Mouse (Mus musculus) granulocyte monocyte progenitor cell, adult 5-6 weeks (primary cell): ENCODE measurements around the gene Scamp2. TPM values are rescaled to one million over a fixed set of nuclear protein-coding genes. Genes with fewer than 3 reads are reported as not detected.
A peak's percentile ranks its signal among the peaks of the same experiment; 100 is the strongest.

Source experiments
- ATAC-seq: replicated peaks from 2 replicates; pipeline ENCODE4 v1.8.0; 2016; ENCODE audit warnings: mild to moderate bottlenecking, moderate TSS enrichment, inconsistent platforms; ENCODE audit not compliant: poor library complexity, severe bottlenecking
- total RNA-seq, 2 experiments: library from RNA; stranded (forward) in 1 of 2; stranded (reverse) in 1 of 2; fragments of 200-712, 200-1000 nt in 1 of 2; fragments of >200 nt in 1 of 2; fragmentation: Nextera tagmentation in 1 of 2; gene quantifications; 2 replicates each; pipeline ENCODE4 v1.2.3; 2014 to 2017

Scamp2 gene
- total RNA-seq, 2 experiments from 2014 or later = 38.2 to 68.5 TPM

GRCm38 (mm10) chr9:57590726-57591125, 30.0 kb downstream of the Scamp2 start:
- ATAC-seq = no peak

- ATAC-seq = no peak
Measured at GRCm38 (mm10) chr9:57593454-57594173, 32.9 kb downstream of the Scamp2 start.

DNA sequence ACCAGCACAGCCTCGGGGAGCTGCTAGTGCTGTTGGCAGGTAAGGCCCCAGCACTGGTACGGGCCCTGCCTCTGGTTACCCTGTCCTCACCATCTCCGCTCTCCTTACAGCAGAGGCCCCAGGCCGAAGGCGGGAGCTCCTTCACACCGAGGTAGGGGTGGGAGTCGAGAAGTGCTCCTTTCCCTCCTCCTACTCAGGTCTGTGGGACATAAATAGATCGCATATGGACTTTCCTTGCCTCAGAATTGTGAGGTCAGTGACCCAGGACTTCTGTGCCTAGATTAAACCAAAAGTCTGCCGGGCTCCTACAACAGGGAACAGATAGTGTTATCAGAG, 33.4 kb downstream of the Scamp2 start:
- no peak for ATAC-seq

GRCm38 (mm10) chr9:57597265-57597664, 36.5 kb downstream of the Scamp2 start:
- no peak for ATAC-seq

DNA sequence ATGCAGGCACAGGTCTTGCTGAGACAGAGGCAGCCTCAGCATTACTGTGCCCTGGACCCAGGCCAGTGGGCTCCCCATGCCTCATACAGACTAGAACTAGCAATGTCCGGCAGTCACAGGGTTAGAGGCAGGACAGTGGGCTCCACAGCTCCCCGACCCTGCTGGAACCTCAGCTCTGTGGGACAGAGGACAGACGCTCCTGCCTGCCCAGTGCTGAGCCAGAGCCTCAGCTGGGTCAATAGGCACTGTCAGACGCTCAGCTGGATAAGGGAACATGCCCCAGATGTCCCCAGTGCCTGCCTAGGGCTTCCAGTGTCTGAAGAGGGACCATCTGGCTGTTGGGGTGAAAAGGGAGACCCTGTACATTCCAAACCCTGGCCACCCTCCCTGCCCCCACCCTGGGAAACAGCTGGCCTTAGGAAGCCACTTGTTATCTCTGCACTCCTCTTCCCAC, 37.2 kb downstream of the Scamp2 start:
- no peak for ATAC-seq

DNA sequence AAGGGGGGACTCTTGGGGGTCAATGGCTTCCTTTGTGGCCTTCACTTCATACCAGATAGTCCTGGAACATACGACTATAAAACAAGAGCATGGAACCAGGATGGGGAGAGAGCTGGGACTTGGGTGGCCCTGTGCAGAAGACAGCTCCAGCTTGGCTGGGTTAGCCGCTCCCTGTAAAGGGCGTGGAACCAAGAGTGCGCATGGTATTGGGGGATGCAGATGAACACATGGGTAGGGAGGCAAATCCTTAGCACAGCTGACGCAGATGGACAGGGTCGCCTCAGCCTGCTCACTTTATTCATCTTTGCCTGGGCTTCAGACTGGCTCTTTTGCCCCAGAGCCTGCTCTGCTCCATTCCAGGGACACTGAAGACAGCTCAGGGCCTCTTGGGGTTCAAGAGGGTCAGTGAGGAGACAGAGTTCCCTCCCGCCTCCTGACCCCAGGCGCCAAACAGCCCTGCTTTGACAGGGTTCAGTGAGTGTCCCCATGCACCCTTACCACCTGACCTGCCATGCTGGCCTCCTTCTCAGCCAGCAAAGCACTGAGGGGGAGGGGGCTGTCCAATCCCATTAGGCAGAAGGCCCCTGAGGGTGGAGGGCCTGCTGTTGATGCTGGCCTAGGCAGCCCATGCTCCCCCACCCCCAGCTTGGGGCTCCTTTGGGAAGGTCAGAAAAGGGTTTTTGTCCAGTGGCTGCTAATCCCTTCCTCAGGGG, 38.3 kb downstream of the Scamp2 start:
- ATAC-seq = no peak

- no peak for ATAC-seq
Measured at GRCm38 (mm10) chr9:57600620-57601352, 40.0 kb downstream of the Scamp2 start.

- ATAC-seq = no peak
Measured at GRCm38 (mm10) chr9:57601353-57601706, 40.6 kb downstream of the Scamp2 start.

DNA sequence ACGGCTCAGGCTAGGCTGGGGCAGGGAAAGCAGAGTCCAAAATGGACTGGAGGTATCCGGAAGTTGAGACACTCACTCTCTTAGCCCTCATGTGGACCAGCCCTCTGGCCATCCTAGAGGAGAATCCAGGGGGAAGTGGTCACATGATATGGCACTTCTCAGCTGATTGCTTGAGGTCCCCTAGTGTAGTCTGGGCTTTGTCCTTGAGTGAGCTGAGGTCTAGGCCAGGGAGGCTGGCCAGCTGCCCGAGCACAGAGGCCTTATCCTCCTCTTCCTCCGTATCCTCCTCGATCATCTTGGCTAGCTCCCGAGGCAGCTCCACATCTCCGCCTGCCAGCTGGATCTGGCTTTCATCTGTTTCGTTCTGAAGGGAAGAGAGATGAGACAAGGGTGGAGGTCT, 41.4 kb downstream of the Scamp2 start:
- ATAC-seq = no peak

DNA sequence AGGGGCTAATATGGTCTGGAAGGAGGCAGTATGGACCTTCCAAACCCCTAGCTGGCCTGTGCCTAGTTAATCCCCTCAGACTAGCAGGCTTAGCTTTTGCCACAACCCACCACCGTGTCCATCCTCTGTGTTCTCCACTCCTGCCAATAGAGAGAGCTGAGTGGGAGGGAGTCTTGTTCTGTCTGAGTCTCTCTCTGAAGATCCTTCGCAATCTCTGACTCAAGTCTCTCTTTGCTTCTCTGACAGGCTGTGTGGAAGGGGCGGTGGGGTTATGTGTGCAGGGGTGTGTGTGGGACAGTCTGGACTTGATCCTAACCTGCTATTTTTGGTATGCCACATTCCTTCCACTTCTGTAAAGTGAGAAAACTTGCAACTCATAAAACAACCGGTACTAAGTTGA, 44.1 kb downstream of the Scamp2 start:
- ATAC-seq = no peak

- ATAC-seq = no peak
Measured at GRCm38 (mm10) chr9:57605503-57605902, 44.8 kb downstream of the Scamp2 start.

DNA sequence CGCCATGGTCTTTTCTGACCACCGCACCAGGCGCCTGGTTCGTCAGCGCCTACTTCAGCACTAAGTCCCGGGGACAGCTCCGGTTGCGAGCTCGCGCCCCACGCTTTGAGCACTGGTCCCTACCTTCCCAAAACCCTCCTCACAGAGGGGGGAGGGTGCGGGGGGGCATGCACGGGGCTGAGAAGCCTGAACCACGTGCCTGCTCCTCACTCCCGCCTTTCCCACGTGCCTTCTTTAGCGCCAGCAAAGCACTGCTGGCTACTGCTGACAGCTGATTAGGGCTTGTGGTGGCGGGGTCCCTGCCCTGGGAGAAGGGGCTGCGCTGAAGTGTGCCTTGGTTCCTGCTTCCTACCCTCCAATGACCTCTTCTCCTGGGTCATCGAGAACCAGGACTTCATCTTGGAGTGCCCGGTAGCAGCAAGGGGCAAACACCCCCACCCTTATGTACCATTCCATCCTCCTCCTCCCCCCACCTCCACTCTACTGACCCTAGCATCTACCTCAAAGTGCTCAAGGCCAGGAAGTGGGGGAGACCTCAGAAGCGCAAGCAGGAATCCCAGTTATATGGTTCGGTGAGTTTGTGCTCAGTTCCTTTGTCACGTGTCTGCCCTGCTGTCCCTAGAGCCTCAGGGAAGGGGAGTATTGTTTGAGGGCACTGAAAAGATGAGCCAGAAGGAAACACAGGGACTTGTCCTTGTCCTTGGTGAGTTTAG, 45.6 kb downstream of the Scamp2 start, which contains the start of gene Cplx3:
Gene Cplx3, minus strand, starts transcription at position 143 of the 713 bp plus-strand sequence.
- peak; percentile 88 for ATAC-seq

GRCm38 (mm10) chr9:57609803-57610202, 49.1 kb downstream of the Scamp2 start:
- no peak for ATAC-seq

DNA sequence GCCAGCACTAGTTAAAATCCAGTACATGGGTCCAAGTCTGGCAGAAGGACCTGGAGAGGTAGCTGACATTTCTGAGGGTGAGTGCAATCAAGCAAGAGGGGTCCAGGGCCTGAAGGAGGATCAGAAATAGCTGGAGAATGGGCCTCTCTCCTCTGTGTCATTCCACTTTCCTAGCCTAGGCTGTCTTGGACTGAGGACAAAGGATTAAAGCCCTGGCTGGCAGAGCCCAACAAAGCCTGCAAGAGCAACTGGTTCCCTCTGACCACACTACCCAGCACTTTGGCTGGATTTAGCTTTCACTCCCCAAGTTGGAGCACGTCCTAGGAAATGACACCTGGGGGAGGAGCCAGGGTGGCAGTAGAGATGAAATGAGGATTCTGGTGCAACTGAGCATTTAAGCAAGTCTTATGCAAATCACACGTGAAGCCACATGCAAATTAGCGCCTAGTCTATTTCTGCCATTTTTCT, 49.6 kb downstream of the Scamp2 start:
- ATAC-seq = no peak

DNA sequence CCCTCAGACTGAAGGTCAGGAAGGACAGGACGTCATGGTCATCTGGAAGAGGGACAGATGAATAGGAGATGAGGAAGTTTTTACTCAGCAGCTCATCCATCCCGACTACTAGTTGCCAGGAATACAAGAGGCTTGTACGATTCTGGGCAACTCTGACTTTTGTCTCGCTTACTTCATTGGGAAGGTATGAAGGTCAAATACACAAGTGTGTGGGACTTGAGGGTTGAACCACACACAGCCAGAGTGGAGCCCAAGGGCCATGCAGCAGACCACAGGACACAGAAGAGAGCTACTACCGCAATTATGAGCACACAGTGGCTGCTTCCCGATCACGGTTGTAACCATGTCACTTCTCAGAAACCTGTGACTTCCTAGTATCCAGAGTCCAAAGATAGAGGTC, 51.8 kb downstream of the Scamp2 start:
- no peak for ATAC-seq

DNA sequence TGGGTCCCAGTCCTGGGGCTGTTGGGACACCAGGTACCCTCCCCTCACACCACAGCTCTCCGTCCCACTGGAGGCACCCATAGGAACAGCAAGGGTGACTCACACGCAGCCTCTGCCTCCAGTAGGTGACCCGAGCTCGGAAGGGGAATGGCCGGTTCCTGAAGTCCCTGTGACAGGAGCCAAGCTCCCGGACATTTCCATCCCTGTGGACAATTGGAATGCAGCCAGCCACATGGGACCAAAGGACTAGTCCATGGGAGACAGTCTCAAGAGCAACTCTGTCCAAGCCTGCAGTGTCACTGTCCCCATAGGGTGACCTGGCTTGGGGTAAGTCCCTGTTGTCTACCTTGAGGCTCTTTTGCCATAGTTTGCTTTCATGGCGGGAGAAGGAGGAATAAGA, 53.2 kb downstream of the Scamp2 start:
- no peak for ATAC-seq

DNA sequence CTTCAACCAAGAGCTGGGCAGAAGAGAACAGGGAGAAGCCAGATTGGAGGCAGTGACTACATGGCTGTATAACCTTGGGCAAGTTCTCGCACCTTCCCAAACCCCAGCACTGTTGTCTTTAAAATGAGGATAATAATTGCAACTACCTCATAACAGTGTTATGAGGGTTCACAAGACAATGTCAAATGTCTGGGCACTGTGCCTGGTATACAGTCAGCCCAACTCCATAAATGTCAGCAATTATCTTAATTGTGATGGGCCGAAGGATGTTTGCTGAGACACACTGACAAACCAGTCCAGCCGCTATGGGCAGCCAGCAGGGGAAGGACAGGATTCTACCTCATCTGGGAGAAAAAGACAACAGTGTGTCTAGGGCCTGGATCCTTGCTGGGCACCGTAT, 54.0 kb downstream of the Scamp2 start:
- no peak for ATAC-seq

- ATAC-seq = peak; percentile 62
Measured at GRCm38 (mm10) chr9:57617556-57618169, 56.9 kb downstream of the Scamp2 start.

DNA sequence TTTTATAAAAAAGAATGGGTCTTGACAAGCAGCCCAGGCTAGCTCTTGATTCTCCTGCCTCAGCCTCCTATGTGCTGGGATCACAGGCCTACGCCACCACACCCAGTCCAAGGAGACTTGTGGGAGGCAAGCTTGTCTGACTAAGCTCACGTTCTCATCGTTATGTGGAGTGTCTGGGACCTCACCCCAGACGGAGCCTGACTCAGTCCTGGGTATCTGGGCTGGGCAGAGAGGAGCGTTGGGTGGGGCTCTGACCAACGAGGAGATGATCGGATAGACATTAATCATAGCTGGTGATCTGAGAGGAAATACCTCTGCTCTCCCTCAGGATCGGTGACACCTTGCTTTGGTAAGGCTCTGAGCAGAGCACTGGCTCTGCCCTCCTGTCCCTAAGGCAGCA, 58.1 kb downstream of the Scamp2 start:
- no peak for ATAC-seq

DNA sequence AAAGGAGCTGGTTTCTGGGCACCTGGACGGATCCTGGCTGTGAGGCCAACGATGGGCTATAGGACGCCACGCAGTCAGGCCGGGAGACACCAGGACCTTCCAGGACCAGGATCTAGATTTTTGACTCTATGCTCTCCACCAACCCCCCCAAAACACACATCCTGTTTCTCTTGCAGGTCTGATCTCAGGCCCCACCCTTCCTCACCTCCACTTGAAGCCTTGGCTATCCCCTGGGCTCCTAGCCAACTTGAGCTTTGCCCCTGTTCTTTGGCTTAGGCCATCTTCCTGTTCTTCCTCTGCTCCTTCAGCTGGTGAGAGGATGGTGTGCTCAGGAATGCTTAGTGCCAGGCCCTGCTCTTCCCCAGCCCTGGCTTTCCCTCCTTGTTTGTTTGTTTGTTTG, 59.9 kb downstream of the Scamp2 start, which contains the start of gene Lman1l:
Gene Lman1l, minus strand, starts transcription at position 101 of the 400 bp plus-strand sequence.
- ATAC-seq = no peak
